Mouse (Mus musculus): ENCODE measurements at regions not wholly inside any gene's neighbourhood (a gene's known extent, or its start where the extent isn't known, plus 50 kb on each side); places are given as distances from the start of the nearest gene placed in this dataset.

GRCm38 (mm10) chr2:51206332-51206731, 57.4 kb upstream of the Rnd3 start:
- no peak overlapping the region for H3K4me2 ChIP-seq

More at GRCm38 (mm10) chr2:51206332-51206731, 57.4 kb upstream of the Rnd3 start:
- no peaks in the 10 kb centered on the region for H3K9me3 ChIP-seq
- no peaks in the 10 kb centered on the region for H3K36me3 ChIP-seq (replicated peaks)
- H3K4me3 ChIP-seq (replicated peaks) = no peak overlapping the region
- H3K27me3 ChIP-seq = 0 out of 2 replicates have a peak, but pooled peaks cover 2% of the 10 kb centered on the region
- no peak for ATAC-seq (ENCODE audit: low FRiP score)
- H3K4me1 ChIP-seq = peaks cover 5% of the 10 kb centered on the region; the same call in 1 of the 2 replicates
- no peak overlapping the region for H3K9ac ChIP-seq
- 47% methylated on average over 4 of the region's 4 CpGs for WGBS
- H3K27ac ChIP-seq = no peak overlapping the region
